Mouse (Mus musculus) ES-E14 (cell line): ENCODE measurements around the gene Spint3.

Source experiments
- CHD2 ChIP-seq: IDR thresholded peaks from 2 replicates; pipeline ENCODE4 v1.6.1; 2014; ENCODE audit warnings: mild to moderate bottlenecking, low read depth, low read length, inconsistent platforms
- HCFC1 ChIP-seq: IDR thresholded peaks from 2 replicates; pipeline ENCODE4 v1.6.1; 2012; ENCODE audit warnings: low read length, inconsistent platforms, borderline replicate concordance; ENCODE audit not compliant: insufficient read depth
- MAFK ChIP-seq: IDR thresholded peaks from 2 replicates; pipeline ENCODE4 v1.6.1; 2014; ENCODE audit warnings: mild to moderate bottlenecking, low read depth, low read length, inconsistent platforms; ENCODE audit not compliant: insufficient read depth
- ZC3H11A ChIP-seq: IDR thresholded peaks from 2 replicates; pipeline ENCODE4 v1.6.1; 2012; ENCODE audit warnings: low read depth, mild to moderate bottlenecking, inconsistent platforms, low read length, borderline replicate concordance
- ZNF384 ChIP-seq: IDR thresholded peaks from 2 replicates; pipeline ENCODE4 v1.6.1; 2012; ENCODE audit warnings: low read depth, low read length, inconsistent platforms

DNA sequence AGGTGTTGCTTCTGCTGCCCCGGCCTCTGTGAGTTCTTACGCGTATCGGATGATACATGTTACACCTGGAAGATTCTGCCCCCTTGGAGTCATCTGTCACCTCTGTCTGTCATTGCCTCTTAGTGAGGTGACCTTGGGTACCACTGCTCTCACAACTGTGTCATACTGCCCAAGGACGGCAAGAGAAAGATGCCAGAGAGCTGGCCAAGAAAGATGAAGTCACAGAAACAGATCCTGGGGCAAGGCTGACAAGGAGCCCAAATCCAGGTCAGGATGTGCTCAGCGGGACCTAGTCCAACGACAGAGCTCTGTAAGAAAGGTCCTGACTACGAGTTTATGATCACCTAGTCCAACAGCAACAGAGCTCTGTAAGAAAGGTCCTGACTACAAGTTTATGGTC is 13.2 kb downstream of the Spint3 start:
- TF ChIP-seq ZC3H11A (no peak), MAFK (no peak), CHD2 (no peak), HCFC1 (no peak), ZNF384 (no peak)
